Mouse (Mus musculus): ENCODE data around the gene Brd1.

Gene Brd1

GRCm38 (mm10) chr15:88686725-88687124 lies 47.3 kb downstream of the Brd1 start:
- DNase-seq (ENCODE audit: low spot score) = no peak

- no peak for DNase-seq (ENCODE audit: low spot score)
These were observed 50.0 kb downstream of the Brd1 start for GRCm38 (mm10) chr15:88684039-88684438.

- no peak for DNase-seq (ENCODE audit: low spot score)
These were observed 53.1 kb downstream of the Brd1 start for GRCm38 (mm10) chr15:88680931-88681330.

- DNase-seq (ENCODE audit: low spot score) = no peak
These were observed 56.5 kb downstream of the Brd1 start for GRCm38 (mm10) chr15:88677568-88677967.

- no peak for DNase-seq (ENCODE audit: low spot score)
These were observed 58.0 kb downstream of the Brd1 start for GRCm38 (mm10) chr15:88675998-88676397.

- no peak for DNase-seq (ENCODE audit: low spot score)
These were observed 65.3 kb downstream of the Brd1 start for GRCm38 (mm10) chr15:88668693-88669092.

GRCm38 (mm10) chr15:88667653-88668052 lies 66.4 kb downstream of the Brd1 start:
- no peak for DNase-seq (ENCODE audit: low spot score)

GRCm38 (mm10) chr15:88665846-88666245 lies 68.2 kb downstream of the Brd1 start:
- no peak for DNase-seq (ENCODE audit: low spot score)

GRCm38 (mm10) chr15:88663041-88663440 lies 71.0 kb downstream of the Brd1 start:
- DNase-seq (ENCODE audit: low spot score) = no peak

- DNase-seq (ENCODE audit: low spot score) = peak; percentile 14
These were observed 71.8 kb downstream of the Brd1 start for GRCm38 (mm10) chr15:88662111-88662850.

- DNase-seq (ENCODE audit: low spot score) = no peak
These were observed 72.4 kb downstream of the Brd1 start for GRCm38 (mm10) chr15:88661654-88662053.

GRCm38 (mm10) chr15:88652006-88652405 lies 82.0 kb downstream of the Brd1 start:
- DNase-seq (ENCODE audit: low spot score) = no peak

GRCm38 (mm10) chr15:88651019-88651418 lies 83.0 kb downstream of the Brd1 start:
- peak; percentile 16 for DNase-seq (ENCODE audit: low spot score)
